In the genomic region with DNA sequence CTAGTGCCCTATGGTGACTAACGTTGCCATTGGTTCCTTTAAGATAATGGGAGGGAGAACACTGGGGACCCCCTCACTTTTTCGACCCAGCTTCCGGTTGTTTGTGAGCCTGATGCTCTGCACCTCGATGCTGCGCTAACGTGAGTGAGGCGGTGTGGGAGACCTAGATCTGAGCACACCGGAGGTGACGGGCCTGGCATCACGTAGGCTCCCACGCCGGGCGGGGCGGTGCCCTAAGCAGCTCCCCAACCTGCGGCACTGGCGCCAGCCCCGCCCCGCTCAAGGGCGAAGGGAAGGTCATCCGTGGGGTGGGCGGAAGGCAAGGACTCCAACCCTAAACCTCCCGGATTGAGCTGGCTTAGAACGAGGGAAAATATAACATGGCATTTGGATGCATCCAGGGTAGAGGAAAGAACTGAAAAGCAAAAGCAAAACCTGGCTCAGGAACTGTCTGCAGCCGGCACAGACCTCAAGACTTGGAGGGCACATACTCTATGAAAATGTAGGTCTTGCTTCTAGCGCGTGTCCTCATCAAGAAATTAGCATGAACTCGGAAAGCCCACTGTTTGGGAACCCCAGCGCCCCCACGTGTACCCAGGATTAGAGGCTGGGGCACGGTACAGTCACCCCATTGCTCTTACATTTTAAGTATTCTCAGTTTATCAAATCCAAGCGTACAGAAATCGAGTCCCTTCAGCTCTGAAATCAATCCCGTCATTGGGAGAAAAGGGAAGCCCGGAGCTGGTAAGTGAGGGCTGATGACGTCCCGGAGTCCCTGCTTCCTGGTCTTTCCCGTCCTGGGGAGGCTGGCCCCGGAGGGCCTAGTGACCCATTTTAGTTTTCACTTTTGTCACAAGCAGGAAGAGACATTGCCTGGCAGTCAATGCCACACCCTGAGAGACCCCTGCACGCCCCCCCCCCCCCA, we compare ENCODE assay signal across 8 mouse cellular contexts. TPM values are rescaled to one million over a fixed set of nuclear protein-coding genes. Genes with fewer than 3 reads are reported as not detected.
DNase-seq lines count a peak whose midpoint lies in the region; ATAC-seq and TF ChIP-seq lines count a peak whose summit lies in the region.

No protein-coding gene starts in this region.

- H3K27ac ChIP-seq in cerebellum, adult 2 months (ENCODE audit: insufficient read depth, low read length), result peak overlapping the region; percentile 88
- no peak overlapping the region for H3K27ac ChIP-seq in intestine, embryonic 14.5 days (ENCODE audit: low read depth)

- peak; percentile 49 for DNase-seq in layer of hippocampus, adult 11-12 months (ENCODE audit: low spot score)
- no peak for DNase-seq in layer of hippocampus, adult 9-10 months (ENCODE audit: low spot score)
- peak; percentile 84 to 87 for DNase-seq in cerebellum, adult 2 months
- DNase-seq in frontal cortex, postnatal 10 days (ENCODE audit: low spot score in 2 of 2), result peak; percentile 48 to 64
- peak; percentile 72 for DNase-seq in intestine, embryonic 14.5 days (ENCODE audit: low spot score)
- peak; percentile 59 for DNase-seq in left cerebral cortex, postnatal 4 days
- DNase-seq in mesoderm, embryonic 11.5 days (ENCODE audit: low read depth, low spot score), result peak; percentile 19
- peak; percentile 53 for DNase-seq in right cerebral cortex, postnatal 4 days

- WGBS in cerebellum, adult 2 months, result 1% methylated on average over 39 of the region's 39 CpGs
- under 1% methylated on average over 39 of the region's 39 CpGs for WGBS in intestine, embryonic 14.5 days

- peak overlapping the region; percentile 41 for H3K9ac ChIP-seq in intestine, embryonic 14.5 days (ENCODE audit: low read length)

- H3K27me3 ChIP-seq in cerebellum, adult 2 months (ENCODE audit: control insufficient read depth, insufficient read depth, low read length), result no peaks in the 10 kb centered on the region
- H3K27me3 ChIP-seq in intestine, embryonic 14.5 days (replicated peaks; ENCODE audit: control insufficient read depth, insufficient read depth, low read length), result 0 out of 2 replicates have a peak, but pooled peaks cover 7% of the 10 kb centered on the region

- H3K4me2 ChIP-seq in intestine, embryonic 14.5 days (ENCODE audit: low read length), result peak overlapping the region; percentile 99

- ATAC-seq in intestine, embryonic 14.5 days (replicated peaks; ENCODE audit: low FRiP score, low TSS enrichment, low read depth), result peak; percentile 67

- peaks cover 9% of the 10 kb centered on the region; the same call in 1 of the 2 replicates for H3K4me1 ChIP-seq in cerebellum, adult 2 months (ENCODE audit: control insufficient read depth, insufficient read depth, low read length)
- no peaks in the 10 kb centered on the region for H3K4me1 ChIP-seq in intestine, embryonic 14.5 days (replicated peaks; ENCODE audit: control insufficient read depth, insufficient read depth, low read length)

- TF ChIP-seq CTCF in cerebellum, adult 2 months (IDR thresholded peaks at IDR 0.05; ENCODE audit: borderline replicate concordance, insufficient read depth, low read depth, low read length), result no peak

- peak; percentile 60; the same call in 1 of the 2 replicates for TF ChIP-seq POLR2A in cerebellum, adult 2 months (IDR thresholded peaks at IDR 0.05; ENCODE audit: borderline replicate concordance, insufficient read depth, low read length)

- no peaks in the 10 kb centered on the region for H3K36me3 ChIP-seq in intestine, embryonic 14.5 days (ENCODE audit: control insufficient read depth, insufficient read depth, low read length)

- peak overlapping the region; percentile 97 for H3K4me3 ChIP-seq in cerebellum, adult 2 months (replicated peaks; ENCODE audit: insufficient read depth, low read depth, low read length)
- peak overlapping the region; percentile 55 for H3K4me3 ChIP-seq in intestine, embryonic 14.5 days (ENCODE audit: low read depth, low read length)

- no peaks in the 10 kb centered on the region for H3K9me3 ChIP-seq in intestine, embryonic 14.5 days (ENCODE audit: control insufficient read depth, low read length)

- intact Hi-C loops in left cerebral cortex, postnatal 4 days (cut with DNase I), result no loop called here

RNA-seq across cellular contexts. Expression of a gene that starts 1.2 kb away (rescaled TPM):
- 204 and 235 TPM in 2 replicates for polyA plus RNA-seq in cerebellum, adult 2 months (2012; rRNA removed)
- polyA plus RNA-seq in intestine, embryonic 14.5 days (2014; fragmentation: Nextera tagmentation; extraction: Ambion mirVana), result 51.2 and 59.9 TPM in 2 replicates
- total RNA-seq in left cerebral cortex, postnatal 4 days (2021), result 100 to 1,000 TPM; 566 to 591 TPM
